Mouse (Mus musculus) C2C12 (cell line): Measurements from ENCODE around the gene Trim26.

ENCODE experiments used
- CEBPB ChIP-seq: IDR thresholded peaks from one replicate; pipeline ENCODE4 v1.6.1; 2011; ENCODE audit warnings: low read depth, mild to moderate bottlenecking, control low read depth, moderate library complexity
- CTCF ChIP-seq: IDR thresholded peaks from one replicate; pipeline ENCODE4 v1.5.1; 2011; ENCODE audit not compliant: control insufficient read depth, insufficient read depth, insufficient read length
- MAX ChIP-seq: IDR thresholded peaks from one replicate; pipeline ENCODE4 v1.6.1; 2011; ENCODE audit warnings: mild to moderate bottlenecking, control low read depth
- USF1 ChIP-seq: IDR thresholded peaks from one replicate; pipeline ENCODE4 v1.6.1; 2011; ENCODE audit warnings: low read depth, mild to moderate bottlenecking, control low read depth, moderate library complexity

GRCm38 (mm10) chr17:36836427-36836812 lies 514 bp upstream of the Trim26 start:
- TF ChIP-seq MAX (no peak), CTCF (no peak), CEBPB (no peak), USF1 (no peak)
